ENCODE assay signal across 1 mouse cellular context in the genomic region with DNA sequence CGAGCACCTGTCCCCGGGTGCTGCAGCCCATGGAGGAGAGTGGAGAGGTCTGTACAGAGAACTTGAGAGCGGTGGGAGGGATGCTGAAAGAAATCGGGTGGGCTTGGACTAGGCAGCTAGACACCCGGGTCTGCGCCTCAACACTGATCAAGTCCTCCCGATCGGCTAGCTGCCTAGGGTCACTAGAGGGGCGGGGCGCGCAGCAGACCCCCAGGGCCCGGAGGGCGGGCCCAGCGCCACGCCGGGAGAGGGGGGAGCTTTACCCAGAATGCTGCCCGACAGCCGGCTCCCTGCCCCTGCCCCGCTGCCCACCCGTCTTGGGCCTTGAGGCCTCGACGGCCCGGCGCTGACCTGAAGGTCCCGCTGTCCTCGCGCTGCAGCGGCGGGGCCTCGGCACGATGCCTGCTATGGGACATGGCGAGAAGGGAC.
TF ChIP-seq lines count a peak whose summit lies in the region.

No protein-coding gene starts in this region.

TF ChIP-seq in CH12.LX, 34 proteins besides CTCF, POLR2A, EP300 and RAD21:
- TF ChIP-seq RCOR1 (conservative IDR thresholded peaks at IDR 0.05; ENCODE audit: low read depth, low read length) (no peak), SIN3A (IDR thresholded peaks at IDR 0.05; ENCODE audit: low read length) (0 out of 2 replicates have a peak, but pooled peaks have one; percentile 2), HCFC1 (IDR thresholded peaks at IDR 0.05; ENCODE audit: low read depth, low read length) (no peak), MXI1 (IDR thresholded peaks at IDR 0.05; ENCODE audit: low read depth, low read length) (peak; percentile 29; the same call in 1 of the 2 replicates), PAX5 (IDR thresholded peaks at IDR 0.05; ENCODE audit: low read length) (no peak), ETS1 (conservative IDR thresholded peaks at IDR 0.05; ENCODE audit: low read depth, low read length) (no peak)
